Mouse (Mus musculus): ENCODE measurements at regions not wholly inside any gene's neighbourhood (a gene's known extent, or its start where the extent isn't known, plus 50 kb on each side); places are given as distances from the start of the nearest gene placed in this dataset.

GRCm38 (mm10) chr4:7142781-7143180 lies 1096.1 kb downstream of the Car8 start:
- no peak for DNase-seq (ENCODE audit: low spot score)

GRCm38 (mm10) chr4:7112159-7112558 lies 1126.7 kb downstream of the Car8 start:
- no peak for DNase-seq (ENCODE audit: low spot score)

GRCm38 (mm10) chr4:7092957-7093356 lies 1145.9 kb downstream of the Car8 start:
- no peak for DNase-seq (ENCODE audit: low spot score)

GRCm38 (mm10) chr4:7091201-7091814 lies 1147.5 kb downstream of the Car8 start:
- no peak for DNase-seq (ENCODE audit: low spot score)
